Mouse (Mus musculus) G1E (cell line): ENCODE data around the gene Grin2c.

ENCODE experiments used
- CTCF ChIP-seq: IDR thresholded peaks from 2 replicates; pipeline ENCODE4 v1.5.1; 2012; ENCODE audit warnings: low read depth, low read length, inconsistent platforms, mixed read lengths
- GATA1 ChIP-seq: IDR thresholded peaks from 2 replicates; pipeline ENCODE4 v1.6.1; 2012; ENCODE audit warnings: borderline replicate concordance, low read length, inconsistent platforms, mixed read lengths
- GATA2 ChIP-seq: IDR thresholded peaks from 2 replicates; pipeline ENCODE4 v1.6.1; 2012; ENCODE audit warnings: low read depth, low read length, inconsistent platforms, borderline replicate concordance
- POLR2AphosphoS5 ChIP-seq: IDR thresholded peaks from 2 replicates; pipeline ENCODE4 v1.6.1; 2012; ENCODE audit warnings: low read depth, low read length, inconsistent platforms; ENCODE audit not compliant: insufficient replicate concordance

DNA sequence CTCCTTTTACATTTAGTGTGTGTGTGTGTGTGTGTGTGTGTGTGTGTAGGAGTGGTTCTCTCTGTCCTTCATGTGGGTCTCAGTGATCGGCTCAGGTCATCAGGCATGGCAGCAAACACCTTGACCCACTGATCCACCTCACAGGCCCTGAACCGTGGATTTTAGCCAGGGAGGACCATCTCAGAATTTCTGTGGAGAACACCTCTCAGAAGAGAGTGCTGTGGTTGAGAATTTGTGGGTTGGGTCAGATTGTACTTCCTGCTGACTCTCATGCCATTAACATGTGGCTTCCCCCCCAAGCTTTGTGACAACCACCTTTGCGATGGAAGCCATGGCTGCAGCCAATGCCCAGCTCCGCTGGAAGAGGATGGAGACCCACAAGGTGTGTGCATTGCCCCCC is 66.5 kb downstream of the Grin2c start:
- TF ChIP-seq CTCF (no peak), GATA1 (no peak), POLR2AphosphoS5 (no peak), GATA2 (no peak)
